Mouse (Mus musculus) frontal cortex, adult (tissue): Measurements from ENCODE around the gene Nsl1.
A peak's percentile ranks its signal among the peaks of the same experiment; 100 is the strongest.
"Not testable (repeated sequence)": the region's sequence is repeated elsewhere in the genome, so short reads cannot be mapped to it uniquely, and the experiment has no call there.

Experiments
- ATAC-seq: cut with Nextera tagmentation; 2 replicates; pipeline ENCODE4 v1.9.2; 2017; ENCODE audit warnings: mild to moderate bottlenecking, moderate library complexity, mixed read lengths; ENCODE audit not compliant: low TSS enrichment

Nsl1 gene

DNA sequence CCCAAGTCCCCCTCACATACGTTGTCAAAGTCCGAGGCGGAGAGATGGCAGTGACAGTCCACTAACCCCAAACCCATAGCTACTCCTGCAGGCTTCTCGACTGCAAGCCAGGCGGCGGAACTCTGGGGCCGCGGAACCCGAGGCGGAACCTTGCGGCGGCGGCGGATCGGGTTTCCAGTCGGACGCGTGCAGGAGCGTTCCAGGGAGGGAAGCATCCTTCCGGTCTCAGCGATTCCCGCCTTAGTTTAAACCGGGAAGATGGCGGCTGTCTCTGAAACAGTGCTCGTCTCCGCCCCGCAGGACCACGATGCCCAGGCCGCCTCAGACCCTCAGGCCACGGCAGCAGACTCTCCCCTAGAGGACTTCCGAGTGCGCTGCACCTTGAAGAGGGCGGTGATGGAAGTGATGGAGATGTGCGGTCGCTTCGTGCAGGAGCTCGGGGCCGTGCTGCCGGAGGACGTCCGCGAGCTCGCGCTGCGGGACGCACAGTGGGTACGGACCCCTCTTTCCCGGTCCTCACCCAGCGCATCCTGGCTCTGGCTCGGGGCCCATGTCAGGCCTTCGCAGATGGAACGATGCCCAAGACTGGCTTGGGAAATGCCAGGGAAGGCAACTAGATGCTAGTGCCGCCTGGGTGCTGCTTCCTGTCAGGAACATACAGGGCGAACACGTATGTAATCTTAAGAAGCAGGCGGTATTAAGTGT lies at the start of gene Nsl1, which contains the start of gene Tatdn3:
Gene Nsl1 (plus strand): TSS at position 232 of the 705 bp plus-strand sequence.
Gene Tatdn3 (minus strand): TSS at position 152 of the 705 bp plus-strand sequence.
- peak; percentile 96 for ATAC-seq

DNA sequence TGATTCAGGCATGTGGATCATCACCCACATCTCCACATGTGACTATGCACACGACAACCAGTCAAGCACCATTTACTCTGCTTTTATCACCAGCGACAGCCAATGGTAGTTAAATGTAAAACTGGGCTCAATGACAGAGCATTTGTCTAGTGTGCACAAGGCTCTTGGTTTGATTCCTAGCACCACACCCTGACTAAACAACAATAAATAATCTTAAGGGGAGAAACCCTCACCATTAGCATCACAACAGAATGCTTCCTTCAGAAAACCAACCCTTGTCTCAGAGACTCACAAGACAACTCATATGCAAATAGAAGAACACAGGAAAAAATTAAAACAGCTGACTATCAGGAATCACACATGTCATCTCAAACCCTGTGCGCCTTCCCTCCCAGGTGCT lies 48.5 kb upstream of the Nsl1 start:
- ATAC-seq = no peak

DNA sequence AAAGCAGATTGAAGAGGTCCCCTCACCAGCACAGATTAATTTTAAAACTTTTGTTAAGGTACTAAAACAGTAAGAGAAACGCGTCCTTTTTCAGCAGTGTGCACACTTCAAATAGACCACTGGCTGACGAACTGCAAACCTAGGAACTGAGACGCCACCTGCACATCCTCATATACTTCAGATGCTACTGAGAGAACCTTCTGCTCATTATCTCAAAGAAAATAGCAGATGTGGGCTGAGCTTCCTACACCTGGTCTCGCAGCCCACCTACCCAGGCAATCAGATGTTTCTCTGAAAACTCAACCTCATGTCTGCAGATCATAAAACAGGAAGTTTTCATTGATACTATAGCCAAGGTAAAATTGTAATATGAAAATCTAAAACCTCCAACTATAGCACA lies 43.0 kb upstream of the Nsl1 start:
- ATAC-seq = no peak

DNA sequence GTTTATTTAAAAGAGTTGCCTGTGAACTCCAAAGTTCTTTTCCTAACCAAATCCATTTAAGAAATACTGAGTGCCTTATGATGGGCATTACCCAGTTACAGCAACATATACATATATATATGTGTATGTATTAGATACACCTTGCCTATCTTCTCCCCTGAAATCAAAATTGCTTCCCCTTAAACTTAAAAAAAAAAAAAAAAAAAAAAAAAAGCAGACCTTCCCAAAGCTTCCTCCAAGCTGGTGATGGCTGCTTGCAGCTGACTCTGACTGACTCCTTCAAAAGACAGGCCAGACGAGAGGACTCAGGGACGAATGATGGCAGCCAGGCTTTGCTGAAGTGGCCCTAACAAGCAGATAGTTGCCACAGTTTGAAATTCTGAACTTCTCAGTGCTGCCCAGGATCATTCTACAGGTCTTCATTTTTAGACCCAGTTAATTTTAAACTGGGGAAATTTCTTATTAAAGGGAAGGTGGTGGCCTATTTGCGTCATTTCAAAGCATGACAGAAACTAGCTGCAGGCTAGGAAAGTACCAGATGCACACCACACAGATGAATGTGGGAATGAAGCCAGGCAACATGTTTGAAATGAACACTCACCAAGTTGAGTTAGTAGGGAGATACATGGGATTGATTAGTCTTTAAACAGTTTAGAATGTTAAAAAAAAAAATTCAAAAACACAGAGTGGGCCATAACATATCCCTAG lies 42.4 kb upstream of the Nsl1 start:
- ATAC-seq = no peak

DNA sequence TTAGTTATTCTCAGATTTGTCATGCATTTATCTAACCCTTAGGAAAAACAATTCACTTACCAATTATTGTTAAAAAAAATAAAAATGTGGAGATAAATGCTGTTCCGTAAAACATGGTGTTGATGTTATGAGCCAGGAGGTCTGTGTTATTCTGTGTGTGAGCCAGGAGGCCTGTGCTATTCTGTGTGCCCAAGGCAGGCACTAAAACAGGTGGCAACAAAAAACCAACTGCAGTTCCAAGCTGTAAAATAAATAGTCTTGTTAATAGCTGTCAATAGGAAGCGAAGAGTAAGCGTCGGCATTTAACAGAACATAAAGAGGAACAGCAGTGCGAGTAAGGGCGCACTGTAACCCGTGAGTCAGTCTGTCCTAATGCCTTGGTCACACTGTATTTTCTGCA lies 41.8 kb upstream of the Nsl1 start:
- no peak for ATAC-seq

DNA sequence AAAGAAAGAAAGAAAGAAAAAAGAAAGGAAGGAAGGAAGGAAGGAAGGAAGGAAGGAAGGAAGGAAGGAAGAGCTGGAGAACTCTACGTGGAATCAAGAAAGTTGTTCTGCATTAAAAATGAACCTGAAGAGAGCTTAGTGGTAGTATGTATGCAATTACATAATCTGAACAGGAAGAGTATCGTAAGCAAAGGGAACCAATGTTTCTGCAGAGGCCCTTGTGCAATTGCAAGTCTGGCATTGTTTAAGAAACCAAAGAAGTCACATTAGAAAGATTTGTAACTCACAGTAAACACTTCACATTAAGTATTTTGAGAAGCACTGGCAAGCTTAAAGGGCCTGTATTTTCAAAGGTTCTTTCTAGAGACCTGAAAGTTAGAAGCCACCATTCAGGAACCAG lies 39.7 kb upstream of the Nsl1 start:
- ATAC-seq = no peak

DNA sequence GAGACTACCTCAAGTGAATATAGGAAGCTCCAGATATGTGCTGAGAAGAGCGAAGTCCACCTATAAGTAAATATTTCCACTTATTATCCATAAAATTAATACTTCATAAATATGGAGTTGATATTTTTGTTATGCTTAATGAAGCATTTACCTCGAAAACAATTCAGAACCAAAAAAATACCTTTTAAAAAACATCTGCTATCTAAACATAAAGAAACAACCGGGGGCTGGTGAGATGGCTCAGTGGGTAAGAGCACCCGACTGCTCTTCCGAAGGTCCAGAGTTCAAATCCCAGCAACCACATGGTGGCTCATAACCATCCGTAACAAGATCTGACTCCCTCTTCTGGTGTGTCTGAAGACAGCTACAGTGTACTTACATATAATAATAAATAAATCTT lies 39.0 kb upstream of the Nsl1 start:
- not testable (repeated sequence) for ATAC-seq

DNA sequence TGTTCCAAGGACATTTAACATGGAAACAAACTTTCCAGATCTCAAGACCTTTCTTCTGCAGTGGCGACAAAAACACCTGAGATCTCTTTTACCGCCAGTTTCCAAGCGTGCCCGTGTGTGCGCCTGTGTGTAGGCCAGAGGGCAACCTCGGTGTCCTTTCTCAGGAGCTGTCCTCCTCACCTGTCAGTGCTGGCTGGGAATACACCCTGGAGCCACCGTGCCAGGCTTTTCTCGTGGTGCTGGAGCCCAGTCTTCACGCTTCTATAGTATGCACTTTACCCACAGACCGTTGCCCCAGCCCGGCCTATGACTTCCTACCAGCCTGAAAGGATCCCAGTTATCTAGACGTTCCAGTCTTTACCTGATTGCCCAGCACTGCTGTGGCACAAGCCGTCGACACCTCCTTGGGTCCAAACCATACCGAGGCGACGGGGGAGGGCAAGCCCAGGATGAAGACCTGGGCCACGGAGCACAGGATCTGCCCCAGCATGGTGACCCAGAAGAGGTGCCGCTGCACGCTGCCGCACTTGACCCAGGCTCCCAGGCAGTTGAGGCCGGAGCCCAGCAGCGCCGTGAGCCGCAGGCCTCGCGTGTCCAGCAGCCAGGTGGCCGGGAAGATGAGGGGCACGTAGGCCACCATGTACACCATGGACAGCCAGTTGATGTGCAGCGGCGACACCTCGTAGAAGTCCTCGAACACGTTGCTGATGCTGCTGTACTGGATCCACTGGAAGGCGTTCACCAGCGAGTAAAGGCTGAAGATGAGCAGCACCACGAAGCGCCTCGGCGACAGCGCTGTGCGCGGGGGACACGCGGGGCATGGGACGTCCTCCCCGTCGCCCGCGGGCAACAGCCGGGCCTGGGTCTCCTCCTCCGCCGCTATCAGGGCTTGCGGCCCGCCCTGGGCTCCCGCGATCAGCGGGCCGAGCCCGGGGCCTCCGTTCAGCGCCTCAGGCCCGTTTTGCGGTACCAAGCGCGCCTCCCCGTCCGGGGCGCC lies 37.5 kb upstream of the Nsl1 start:
- ATAC-seq = peak; percentile 35

DNA sequence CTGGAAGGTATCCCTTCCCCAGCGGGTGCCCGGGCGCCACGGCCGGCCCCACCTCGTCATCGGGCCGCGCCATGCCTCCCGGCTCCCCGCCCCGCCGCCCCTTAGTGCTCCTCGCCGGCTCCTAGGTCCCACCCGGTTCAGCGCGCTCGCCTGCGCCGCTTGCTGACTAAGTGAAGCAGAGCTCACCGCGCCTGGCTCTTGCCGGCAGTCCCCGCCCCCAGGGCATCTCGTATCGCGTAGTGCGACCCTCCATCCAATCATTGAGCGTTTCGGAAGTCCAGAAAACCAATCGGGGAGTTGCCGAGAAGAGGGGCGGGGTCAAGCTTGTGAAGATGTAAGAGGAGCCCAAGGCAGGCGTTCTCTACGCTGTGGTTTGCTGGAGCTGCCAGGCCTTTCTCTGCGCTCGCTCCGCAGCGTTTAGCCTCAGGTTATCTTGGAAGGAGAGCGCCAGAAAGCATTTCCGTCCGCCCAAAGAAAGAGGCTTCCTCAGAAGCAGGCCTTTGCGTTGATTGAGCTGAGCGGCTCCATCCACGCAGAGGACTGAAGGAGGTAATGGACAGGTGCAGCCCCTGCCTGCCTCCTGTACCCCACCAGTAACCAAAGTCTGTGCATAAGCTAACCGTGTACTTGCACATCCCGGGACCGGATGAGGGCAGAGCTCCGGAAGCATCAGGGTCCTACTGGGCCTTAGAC lies 36.6 kb upstream of the Nsl1 start, which contains the start of gene Flvcr1:
Gene Flvcr1 (minus strand): TSS at position 138 of the 693 bp plus-strand sequence.
- peak; percentile 97 for ATAC-seq

DNA sequence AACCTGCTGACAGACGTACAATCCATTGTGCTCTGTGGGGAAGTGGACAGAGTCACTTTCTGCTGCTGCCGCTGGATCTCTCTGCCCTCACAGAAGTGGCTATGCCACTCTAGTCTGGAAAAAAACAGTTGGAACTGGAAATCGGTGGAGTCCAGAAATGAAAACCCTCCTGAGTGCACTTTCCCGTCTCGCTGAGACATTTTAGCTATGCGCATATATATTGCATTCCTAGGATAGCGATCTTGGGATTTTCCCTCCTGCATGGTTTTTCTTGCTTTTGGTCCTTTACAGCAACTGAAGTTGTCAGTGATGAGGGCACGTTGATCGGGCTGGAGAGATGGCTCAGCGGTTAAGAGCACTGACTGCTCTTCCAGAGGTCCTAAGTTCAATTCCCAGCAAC lies 32.6 kb upstream of the Nsl1 start:
- ATAC-seq = no peak

DNA sequence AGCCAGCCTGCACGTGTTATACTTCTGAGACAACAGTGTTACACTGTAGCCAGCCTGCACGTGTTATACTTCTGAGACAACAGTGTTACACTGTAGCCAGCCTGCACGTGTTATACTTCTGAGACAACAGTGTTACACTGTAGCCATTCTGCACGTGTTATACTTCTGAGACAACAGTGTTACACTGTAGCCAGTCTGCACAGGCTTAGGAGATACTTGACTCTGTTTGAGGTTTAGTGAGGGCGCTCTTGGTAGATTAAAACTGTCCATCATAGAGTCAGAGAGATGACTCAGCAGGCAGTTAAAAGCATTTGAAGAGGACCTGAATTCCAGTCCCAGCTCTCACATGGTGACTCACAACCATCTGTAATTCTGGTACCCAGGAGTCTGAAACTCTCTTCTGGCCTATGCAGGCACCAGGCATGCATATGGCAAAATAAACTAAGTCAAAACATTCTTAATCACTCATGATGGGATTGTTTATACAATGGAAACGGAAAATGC lies 31.8 kb upstream of the Nsl1 start:
- not testable (repeated sequence) for ATAC-seq

DNA sequence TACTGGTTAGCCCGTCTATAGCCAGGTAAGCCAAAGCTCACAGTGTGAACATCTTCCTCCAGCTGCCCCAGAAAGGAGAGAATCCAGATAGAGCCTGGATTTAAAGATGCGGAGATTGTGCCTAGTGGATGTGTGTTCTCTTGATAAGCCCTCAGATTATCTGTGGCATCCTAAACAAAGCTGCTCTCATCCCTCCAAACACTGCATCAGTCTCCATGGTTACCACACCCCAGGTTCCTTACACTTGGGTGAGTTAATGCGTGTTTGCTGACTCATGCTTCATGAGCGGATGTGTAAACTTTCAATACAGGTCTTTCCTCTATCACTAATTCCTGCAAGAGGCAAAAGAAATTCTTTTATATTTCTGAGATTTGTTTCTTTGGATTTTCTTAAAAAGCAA lies 27.2 kb upstream of the Nsl1 start:
- no peak for ATAC-seq

DNA sequence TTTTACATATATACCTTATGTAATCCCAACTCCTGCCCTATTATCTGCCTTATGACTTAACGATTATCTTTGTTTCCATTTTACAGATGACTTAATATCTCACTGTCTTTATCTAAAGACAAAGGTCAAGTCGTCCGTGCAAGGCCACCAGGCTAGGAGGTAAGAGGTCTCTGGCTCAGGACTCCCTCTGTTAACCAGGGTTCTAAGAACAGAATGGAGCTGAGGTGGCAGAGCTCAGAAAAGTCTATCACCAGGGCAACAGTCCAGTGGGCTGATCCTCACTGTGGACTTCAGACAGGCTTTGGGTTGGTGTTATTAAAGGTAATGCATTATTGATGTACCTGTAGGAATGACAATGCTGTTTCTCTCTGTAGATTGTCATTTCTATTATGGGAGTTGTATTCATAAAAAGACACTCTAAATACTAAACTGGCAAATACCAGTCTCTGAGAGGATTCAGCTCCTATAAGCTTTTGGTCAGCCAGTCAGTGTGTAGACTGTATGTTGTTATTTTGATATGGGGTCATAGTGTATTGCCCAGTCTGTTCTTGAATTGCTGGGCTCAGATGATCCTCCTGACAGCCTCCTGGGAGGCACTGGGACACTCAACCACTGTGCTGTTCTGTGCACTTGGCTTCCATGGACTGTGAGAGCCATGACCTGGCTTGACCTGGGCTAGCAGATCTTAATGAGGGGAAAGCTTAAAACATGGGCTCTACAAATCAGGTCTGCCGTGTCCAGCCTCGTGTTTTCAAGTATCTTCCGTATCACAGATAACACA lies 26.1 kb upstream of the Nsl1 start, which contains the start of gene Spata45:
Gene Spata45 (plus strand): TSS at position 86 of the 781 bp plus-strand sequence.
- ATAC-seq = no peak

DNA sequence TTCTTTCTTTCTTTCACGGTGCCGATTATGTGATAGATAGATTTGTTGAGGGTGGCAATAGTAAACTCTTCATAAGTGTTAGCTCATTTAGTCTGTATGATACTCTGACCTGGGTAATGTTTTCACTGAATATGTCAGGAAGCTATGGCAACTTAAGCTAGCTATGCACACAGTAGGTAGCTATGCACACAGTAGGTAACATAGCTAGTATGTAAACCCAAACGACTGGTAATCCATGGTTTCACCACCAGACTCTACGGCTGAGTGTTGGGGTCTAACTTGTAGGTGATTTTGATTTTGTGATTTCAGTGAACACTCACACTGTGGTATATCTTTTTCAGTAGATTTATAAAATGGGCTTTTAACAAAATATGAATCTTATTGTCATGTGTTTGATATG lies 24.8 kb upstream of the Nsl1 start:
- no peak for ATAC-seq

DNA sequence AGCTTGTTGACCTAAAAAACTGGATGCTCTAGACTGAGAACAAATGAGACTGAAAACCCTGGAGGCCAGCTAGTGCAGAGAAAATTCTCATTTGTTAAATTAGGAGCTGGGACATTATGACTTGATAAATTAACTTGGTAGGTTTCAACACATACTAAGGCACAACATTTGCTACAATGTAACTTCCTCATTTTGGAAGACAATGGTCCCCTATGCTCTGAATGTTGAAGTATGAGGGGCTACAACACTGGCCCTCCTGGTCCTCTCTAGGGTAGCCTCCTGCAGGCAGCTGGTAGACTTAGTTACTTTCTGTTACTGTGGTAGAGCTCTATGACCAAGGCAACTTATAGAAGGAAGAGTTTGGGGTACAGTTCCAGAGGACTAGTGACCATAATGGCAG lies 21.5 kb upstream of the Nsl1 start:
- ATAC-seq = no peak

DNA sequence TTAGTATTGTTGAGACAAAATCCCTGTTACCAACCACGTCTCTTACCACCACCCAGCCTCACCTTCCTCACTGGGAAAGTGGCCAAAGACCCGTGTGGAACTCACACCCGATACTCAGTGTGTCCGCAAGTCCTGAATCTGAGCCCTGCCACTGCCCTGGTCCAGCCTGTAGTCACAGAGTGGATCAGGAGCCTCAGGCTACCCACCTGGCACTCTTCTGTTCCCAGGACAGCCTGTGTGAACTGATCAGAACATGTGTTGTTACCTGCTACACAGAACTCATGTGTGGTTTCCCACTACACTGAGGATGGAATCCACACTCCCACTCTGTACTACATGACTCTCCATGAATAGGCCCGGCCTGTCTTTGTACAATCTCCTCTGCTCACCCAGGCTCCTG lies 20.7 kb upstream of the Nsl1 start:
- no peak for ATAC-seq

DNA sequence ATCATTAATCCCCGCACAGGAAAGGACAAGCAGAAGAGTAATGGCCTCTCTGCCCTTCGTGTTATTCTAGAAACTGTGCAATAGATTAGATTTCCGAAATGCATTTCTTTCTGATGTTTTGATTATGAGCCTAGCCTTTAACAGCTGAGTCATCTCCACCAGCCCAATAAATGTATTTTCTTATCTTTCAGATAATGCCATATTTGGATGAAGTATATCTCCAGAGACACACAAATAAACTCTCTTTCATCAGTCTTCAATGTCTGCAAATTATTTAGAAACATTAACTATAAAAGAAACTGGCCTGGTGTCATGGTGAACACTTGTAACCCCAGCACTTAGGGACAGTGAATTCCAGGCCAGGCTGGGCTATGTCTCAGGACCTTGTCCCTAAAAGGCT lies 20.1 kb upstream of the Nsl1 start:
- ATAC-seq = no peak

DNA sequence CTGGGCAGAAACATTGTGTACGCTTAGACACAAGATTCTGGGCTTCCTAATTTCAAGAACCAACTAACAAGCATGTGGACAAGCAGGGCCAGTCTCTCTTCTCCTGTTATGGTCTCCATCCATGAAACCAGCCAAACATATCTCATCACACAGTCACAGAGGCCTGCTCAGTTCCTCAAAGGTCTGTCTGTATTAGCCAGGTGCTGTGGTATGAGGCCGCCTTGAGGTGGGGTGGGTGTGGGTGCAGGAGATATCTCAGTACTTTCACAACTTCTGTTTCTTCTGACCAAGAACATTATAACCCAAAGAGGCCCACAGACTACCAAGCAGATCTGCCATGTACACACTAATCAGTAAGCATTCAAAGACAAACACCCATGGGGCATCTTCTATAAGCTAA lies 17.5 kb upstream of the Nsl1 start:
- ATAC-seq = no peak

DNA sequence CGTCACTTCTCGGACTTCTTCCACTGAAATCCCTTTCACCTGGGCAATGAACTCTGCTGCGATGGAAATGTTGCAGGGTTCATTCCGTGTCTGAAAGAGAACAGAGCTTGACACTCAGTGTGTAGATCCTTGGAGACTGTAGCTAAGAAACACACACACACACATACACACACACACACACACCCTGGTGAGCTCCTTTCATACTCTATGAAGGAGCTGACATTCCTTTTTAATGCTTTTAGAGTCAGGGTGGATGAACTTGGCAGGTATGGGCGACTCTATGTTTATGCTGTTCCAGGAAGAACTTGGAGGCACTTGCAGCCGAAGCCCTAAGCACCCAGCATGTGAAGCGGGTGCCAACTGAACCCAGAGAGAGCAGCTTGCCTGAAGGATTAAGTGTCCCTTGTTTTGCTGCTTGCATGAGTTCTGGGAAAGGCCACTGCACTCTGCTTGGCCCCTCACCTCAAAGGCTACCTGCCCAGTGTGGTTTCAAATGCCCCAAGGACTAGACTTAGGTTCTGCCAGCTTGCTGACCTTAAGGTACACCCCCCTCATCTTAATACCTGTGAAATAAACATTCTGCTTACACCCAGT lies 16.5 kb upstream of the Nsl1 start:
- no peak for ATAC-seq

DNA sequence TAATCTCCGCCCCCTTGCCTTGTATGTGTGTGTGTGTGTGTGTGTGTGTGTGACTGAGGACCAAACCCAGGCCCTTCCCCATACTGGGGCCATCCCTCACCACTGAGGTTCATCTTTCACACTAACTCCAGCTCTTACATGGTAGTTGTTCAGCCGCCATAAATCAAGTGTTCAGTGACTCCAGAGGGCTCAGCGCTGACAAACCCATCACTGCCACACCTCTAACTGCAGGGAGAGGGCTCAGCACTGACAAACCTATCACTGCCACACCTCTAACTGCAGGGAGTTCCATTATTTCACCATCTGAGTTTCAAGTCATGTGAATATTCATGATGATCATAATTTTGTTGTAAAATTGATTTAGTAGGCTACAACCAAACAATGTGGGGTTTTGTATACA lies 9.3 kb upstream of the Nsl1 start:
- ATAC-seq = no peak
